Mouse (Mus musculus) C2C12 (cell line): Measurements from ENCODE around the gene Cerk.

Experiments used
- MYOD1 ChIP-seq: IDR thresholded peaks from one replicate; pipeline ENCODE4 v1.6.1; 2011; ENCODE audit warnings: low read depth; ENCODE audit not compliant: control insufficient read depth, insufficient read length
- USF1 ChIP-seq: IDR thresholded peaks from one replicate; pipeline ENCODE4 v1.6.1; 2011; ENCODE audit warnings: low read depth, mild to moderate bottlenecking, control low read depth, moderate library complexity

DNA sequence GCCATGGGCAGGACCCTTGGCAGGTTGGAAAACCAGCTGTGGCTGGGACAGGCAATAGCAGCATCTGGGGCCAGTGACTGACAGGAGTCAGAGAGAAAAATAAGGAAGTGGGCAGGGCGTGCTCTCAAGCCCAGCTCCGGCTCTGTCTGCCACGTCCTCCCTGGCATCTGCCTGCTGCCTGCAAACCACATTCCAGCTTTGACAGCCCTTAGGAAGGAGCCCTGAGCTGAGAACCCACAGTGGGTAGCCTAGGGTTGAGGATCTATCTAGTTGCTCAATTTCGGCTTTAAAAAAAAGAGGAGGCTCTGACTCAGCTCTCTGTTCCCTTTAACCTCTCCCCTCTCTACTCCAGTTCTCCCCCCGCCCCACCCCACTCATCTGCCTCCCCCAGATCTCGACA lies 16.7 kb upstream of the Cerk start:
- TF ChIP-seq MYOD1 (peak; percentile 2), USF1 (no peak)
